In the genomic region with DNA sequence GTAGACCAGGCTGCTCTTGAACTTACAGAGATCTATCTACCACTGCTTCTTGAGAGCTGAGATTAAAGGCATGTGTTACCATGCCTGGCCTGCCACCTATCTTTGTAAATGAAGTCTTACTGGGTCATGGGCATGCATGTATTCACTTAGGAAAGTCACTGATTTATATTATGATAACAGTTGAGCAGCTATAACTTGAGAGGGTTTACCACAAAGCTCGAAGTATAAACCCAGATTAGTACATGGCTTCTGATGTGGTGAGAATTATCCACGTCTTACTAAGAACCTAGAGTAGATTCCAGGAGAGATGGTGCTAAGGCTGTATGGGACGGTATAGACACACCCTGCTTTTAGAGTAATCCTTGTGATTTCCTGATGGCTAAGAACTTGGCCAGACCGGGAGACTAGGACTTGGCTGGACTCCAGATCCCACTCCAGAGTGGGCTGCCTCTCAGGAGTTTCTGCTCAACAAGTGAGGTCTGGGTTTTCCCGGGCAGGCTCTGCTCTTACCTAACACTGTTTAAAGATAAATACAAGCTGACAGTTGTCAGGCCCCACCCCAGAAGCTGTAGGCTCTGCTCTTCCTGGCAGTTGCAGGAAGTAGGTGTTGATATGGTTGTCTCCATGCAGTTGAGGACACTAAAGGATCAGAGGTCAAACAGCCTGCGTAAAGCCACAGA, we compare ENCODE assay signal across 1 mouse cellular context.
A peak's percentile ranks its signal among the peaks of the same experiment; 100 is the strongest.
TF ChIP-seq lines count a peak whose summit lies in the region.

No protein-coding gene starts in this region.

TF ChIP-seq in MEL, 35 proteins besides CTCF, POLR2A, EP300 and RAD21 (continued from another document):
- TF ChIP-seq E2F4 (IDR thresholded peaks at IDR 0.05; ENCODE audit: borderline replicate concordance, low read depth, low read length) = 0 out of 2 replicates have a peak, but pooled peaks have one; percentile 19
- TF ChIP-seq GABPA (IDR thresholded peaks at IDR 0.05; ENCODE audit: low read depth, low read length) = no peak
